7 mouse cellular contexts compared by ENCODE assay signal in genomic region chr7:118448134-118448967, GRCm38 (mm10). TPM values are rescaled to one million over a fixed set of nuclear protein-coding genes. Genes with fewer than 3 reads are reported as not detected.
DNase-seq lines count a peak whose midpoint lies in the region; ATAC-seq lines count a peak whose summit lies in the region.

Gene Syt17, minus strand, starts transcription at chr7:118448222.

- peak; percentile 75 for DNase-seq in adrenal gland, postnatal 25 days
- peak; percentile 78 for DNase-seq in gastrocnemius, postnatal 14 days
- peak; percentile 23 for DNase-seq in induced T-regulatory cell, adult 2 months (ENCODE audit: low read depth)
- peak; percentile 49 to 64 for DNase-seq in left cerebral cortex, postnatal 25 days (ENCODE audit: low spot score in 2 of 2)
- DNase-seq in spleen, postnatal 10 days (ENCODE audit: low spot score in 2 of 2): peak; percentile 12 to 41

- intact Hi-C loops in gastrocnemius, postnatal 14 days (cut with DNase I; ENCODE audit: low total_unique reads): loop anchor here (2.0 kb wide), 2 partner anchors 70 to 144 kb away; no protein-coding TSS in a partner anchor
- intact Hi-C loops in left cerebral cortex, postnatal 25 days (cut with DNase I): loop anchor here (1.0 to 5.0 kb wide), 3 partner anchors 70 to 244 kb away; no protein-coding TSS in a partner anchor

- peak; percentile 67 for ATAC-seq in common myeloid progenitor, adult 5-6 weeks (replicated peaks; ENCODE audit: low read depth, poor library complexity, severe bottlenecking)
- ATAC-seq in megakaryocyte-erythroid progenitor cell, adult 5-6 weeks (replicated peaks; ENCODE audit: low FRiP score, low TSS enrichment, poor library complexity, severe bottlenecking): peak; percentile 44; the same call in 1 of the 2 replicates

RNA-seq across cellular contexts. Expression of gene Syt17, which starts in this region (rescaled TPM):
- total RNA-seq in adrenal gland, postnatal 25 days (2021): 5.6 and 9.7 TPM in 2 replicates
- total RNA-seq in common myeloid progenitor, adult 5-6 weeks (2017): not detected in 2 replicates
- under 1 TPM; 0.88 to 0.89 TPM for total RNA-seq in gastrocnemius, postnatal 14 days (2021)
- total RNA-seq in left cerebral cortex, postnatal 25 days (2021): 10 to 100 TPM; 61.6 to 73.9 TPM
- total RNA-seq in megakaryocyte-erythroid progenitor cell, adult 5-6 weeks (2014; fragmentation: Nextera tagmentation): not detected in 2 replicates
- total RNA-seq in megakaryocyte-erythroid progenitor cell, adult 5-6 weeks (2017): not detected in 2 replicates

Comparison
In these comparisons a context has a peak if more than half of its experiments do, and no peak if none do; other contexts are left out.
1. Peak in every context shown above with its lines: DNase-seq and ATAC-seq.
2. Peak in ATAC-seq in common myeloid progenitor, adult 5-6 weeks; RNA of the gene not detected or under 1 TPM.
3. Peak in DNase-seq in gastrocnemius, postnatal 14 days; RNA of the gene not detected or under 1 TPM.
4. Peak in ATAC-seq in megakaryocyte-erythroid progenitor cell, adult 5-6 weeks; RNA of the gene not detected or under 1 TPM.
5. DNase-seq: peak in every context shown above with its lines; median percentile 78 in gastrocnemius, postnatal 14 days; 75 in adrenal gland, postnatal 25 days; 56 in left cerebral cortex, postnatal 25 days; 26 in spleen, postnatal 10 days; 23 in induced T-regulatory cell, adult 2 months.